Mouse (Mus musculus): ENCODE measurements around the gene Syn3. TPM values are rescaled to one million over a fixed set of nuclear protein-coding genes. Genes with fewer than 3 reads are reported as not detected.

Gene Syn3
- polyA plus RNA-seq, 1 experiment: 2.6 TPM

GRCm38 (mm10) chr10:86296111-86296510 is 202.6 kb downstream of the Syn3 start:
- H3K4me1 ChIP-seq (ENCODE audit: control insufficient read depth, insufficient read depth, low read length): no peaks in the 10 kb centered on the region
- no peaks in the 10 kb centered on the region for H3K9me3 ChIP-seq (replicated peaks; ENCODE audit: control insufficient read depth, insufficient read depth, low read length, poor library complexity, severe bottlenecking)
- H3K36me3 ChIP-seq (ENCODE audit: control insufficient read depth, insufficient read depth, low read length, poor library complexity, severe bottlenecking): no peaks in the 10 kb centered on the region
- no peaks in the 10 kb centered on the region for H3K27me3 ChIP-seq (ENCODE audit: control insufficient read depth, insufficient read depth, low read length, poor library complexity, severe bottlenecking)
- TF ChIP-seq EP300 (IDR thresholded peaks at IDR 0.05; ENCODE audit: insufficient read depth, low read depth, low read length): no peak
- TF ChIP-seq CTCF (IDR thresholded peaks at IDR 0.05; ENCODE audit: low read depth, low read length): peak; percentile 87
- no peak overlapping the region for H3K9ac ChIP-seq (ENCODE audit: low read depth, poor library complexity, severe bottlenecking)
- no peak overlapping the region for H3K27ac ChIP-seq (ENCODE audit: insufficient read depth, low read length)
- 0 out of 2 replicates have a peak overlapping the region, but pooled peaks have one; percentile 12 for H3K4me3 ChIP-seq (ENCODE audit: low read depth, low read length)

- H3K4me3 ChIP-seq (ENCODE audit: low read depth, low read length): no peak overlapping the region
- no peak overlapping the region for H3K9ac ChIP-seq (ENCODE audit: low read depth, poor library complexity, severe bottlenecking)
- no peak overlapping the region for H3K27ac ChIP-seq (ENCODE audit: insufficient read depth, low read length)
- H3K4me1 ChIP-seq (ENCODE audit: control insufficient read depth, insufficient read depth, low read length): no peaks in the 10 kb centered on the region
- no peak for TF ChIP-seq POLR2A (IDR thresholded peaks at IDR 0.05; ENCODE audit: insufficient read depth, low read length)
- TF ChIP-seq EP300 (IDR thresholded peaks at IDR 0.05; ENCODE audit: insufficient read depth, low read depth, low read length): no peak
- TF ChIP-seq CTCF (IDR thresholded peaks at IDR 0.05; ENCODE audit: low read depth, low read length): no peak
- no peaks in the 10 kb centered on the region for H3K9me3 ChIP-seq (replicated peaks; ENCODE audit: control insufficient read depth, insufficient read depth, low read length, poor library complexity, severe bottlenecking)
- H3K36me3 ChIP-seq (ENCODE audit: control insufficient read depth, insufficient read depth, low read length, poor library complexity, severe bottlenecking): no peaks in the 10 kb centered on the region
- no peaks in the 10 kb centered on the region for H3K27me3 ChIP-seq (ENCODE audit: control insufficient read depth, insufficient read depth, low read length, poor library complexity, severe bottlenecking)
Observed at GRCm38 (mm10) chr10:86295454-86296098, 203.1 kb downstream of the Syn3 start.

GRCm38 (mm10) chr10:86294599-86295365 is 203.9 kb downstream of the Syn3 start:
- Histone ChIP-seq H3K4me3 (ENCODE audit: low read depth, low read length) (no peak overlapping the region), H3K9me3 (replicated peaks; ENCODE audit: control insufficient read depth, insufficient read depth, low read length, poor library complexity, severe bottlenecking) (no peaks in the 10 kb centered on the region), H3K9ac (ENCODE audit: low read depth, poor library complexity, severe bottlenecking) (no peak overlapping the region), H3K27ac (ENCODE audit: insufficient read depth, low read length) (no peak overlapping the region), H3K36me3 (ENCODE audit: control insufficient read depth, insufficient read depth, low read length, poor library complexity, severe bottlenecking) (no peaks in the 10 kb centered on the region), H3K27me3 (ENCODE audit: control insufficient read depth, insufficient read depth, low read length, poor library complexity, severe bottlenecking) (no peaks in the 10 kb centered on the region), H3K4me1 (ENCODE audit: control insufficient read depth, insufficient read depth, low read length) (no peaks in the 10 kb centered on the region)
- TF ChIP-seq EP300 (IDR thresholded peaks at IDR 0.05; ENCODE audit: insufficient read depth, low read depth, low read length): no peak
- TF ChIP-seq CTCF (IDR thresholded peaks at IDR 0.05; ENCODE audit: low read depth, low read length): no peak
- TF ChIP-seq POLR2A (IDR thresholded peaks at IDR 0.05; ENCODE audit: insufficient read depth, low read length): no peak

GRCm38 (mm10) chr10:86293880-86294279 is 204.8 kb downstream of the Syn3 start:
- no peak overlapping the region for H3K27ac ChIP-seq (ENCODE audit: insufficient read depth, low read length)
- H3K9me3 ChIP-seq (replicated peaks; ENCODE audit: control insufficient read depth, insufficient read depth, low read length, poor library complexity, severe bottlenecking): no peaks in the 10 kb centered on the region
- H3K27me3 ChIP-seq (ENCODE audit: control insufficient read depth, insufficient read depth, low read length, poor library complexity, severe bottlenecking): no peaks in the 10 kb centered on the region
- no peaks in the 10 kb centered on the region for H3K36me3 ChIP-seq (ENCODE audit: control insufficient read depth, insufficient read depth, low read length, poor library complexity, severe bottlenecking)
- H3K9ac ChIP-seq (ENCODE audit: low read depth, poor library complexity, severe bottlenecking): no peak overlapping the region
- H3K4me1 ChIP-seq (ENCODE audit: control insufficient read depth, insufficient read depth, low read length): no peaks in the 10 kb centered on the region
- TF ChIP-seq EP300 (IDR thresholded peaks at IDR 0.05; ENCODE audit: insufficient read depth, low read depth, low read length) (no peak), POLR2A (IDR thresholded peaks at IDR 0.05; ENCODE audit: insufficient read depth, low read length) (no peak), CTCF (IDR thresholded peaks at IDR 0.05; ENCODE audit: low read depth, low read length) (no peak)
- H3K4me3 ChIP-seq (ENCODE audit: low read depth, low read length): no peak overlapping the region

- Histone ChIP-seq H3K4me3 (ENCODE audit: low read depth, low read length) (no peak overlapping the region), H3K27me3 (ENCODE audit: control insufficient read depth, insufficient read depth, low read length, poor library complexity, severe bottlenecking) (no peaks in the 10 kb centered on the region), H3K27ac (ENCODE audit: insufficient read depth, low read length) (no peak overlapping the region), H3K36me3 (ENCODE audit: control insufficient read depth, insufficient read depth, low read length, poor library complexity, severe bottlenecking) (no peaks in the 10 kb centered on the region), H3K9ac (ENCODE audit: low read depth, poor library complexity, severe bottlenecking) (no peak overlapping the region), H3K9me3 (replicated peaks; ENCODE audit: control insufficient read depth, insufficient read depth, low read length, poor library complexity, severe bottlenecking) (no peaks in the 10 kb centered on the region), H3K4me1 (ENCODE audit: control insufficient read depth, insufficient read depth, low read length) (no peaks in the 10 kb centered on the region)
- no peak for TF ChIP-seq EP300 (IDR thresholded peaks at IDR 0.05; ENCODE audit: insufficient read depth, low read depth, low read length)
- TF ChIP-seq CTCF (IDR thresholded peaks at IDR 0.05; ENCODE audit: low read depth, low read length): no peak
- no peak for TF ChIP-seq POLR2A (IDR thresholded peaks at IDR 0.05; ENCODE audit: insufficient read depth, low read length)
Observed at GRCm38 (mm10) chr10:86290109-86290771, 208.5 kb downstream of the Syn3 start.

Measured in ES-Bruce4 (cell line).